Mouse (Mus musculus): Measurements from ENCODE around the gene Zfp46.

Zfp46 gene

GRCm38 (mm10) chr4:136311042-136311999, 26.8 kb downstream of the Zfp46 start:
- peak; percentile 22 for DNase-seq (ENCODE audit: low read depth, low spot score)

GRCm38 (mm10) chr4:136312616-136313015, 28.1 kb downstream of the Zfp46 start:
- DNase-seq (ENCODE audit: low read depth, low spot score): no peak

GRCm38 (mm10) chr4:136317667-136318066, 33.2 kb downstream of the Zfp46 start:
- no peak for DNase-seq (ENCODE audit: low read depth, low spot score)

- DNase-seq (ENCODE audit: low read depth, low spot score): no peak
Measured at GRCm38 (mm10) chr4:136320016-136320415, 35.5 kb downstream of the Zfp46 start.

- no peak for DNase-seq (ENCODE audit: low read depth, low spot score)
Measured at GRCm38 (mm10) chr4:136324226-136324625, 39.7 kb downstream of the Zfp46 start.

GRCm38 (mm10) chr4:136327238-136327637, 42.8 kb downstream of the Zfp46 start:
- DNase-seq (ENCODE audit: low read depth, low spot score): no peak

GRCm38 (mm10) chr4:136328115-136328514, 43.6 kb downstream of the Zfp46 start:
- no peak for DNase-seq (ENCODE audit: low read depth, low spot score)

GRCm38 (mm10) chr4:136331709-136332108, 47.2 kb downstream of the Zfp46 start:
- DNase-seq (ENCODE audit: low read depth, low spot score): no peak

GRCm38 (mm10) chr4:136333191-136333590, 48.7 kb downstream of the Zfp46 start:
- DNase-seq (ENCODE audit: low read depth, low spot score): no peak

GRCm38 (mm10) chr4:136335065-136335464, 50.6 kb downstream of the Zfp46 start:
- DNase-seq (ENCODE audit: low read depth, low spot score): no peak

- no peak for DNase-seq (ENCODE audit: low read depth, low spot score)
Measured at GRCm38 (mm10) chr4:136337129-136337528, 52.6 kb downstream of the Zfp46 start.

All from brain, embryonic 18.5 days (tissue).